Mouse (Mus musculus) embryonic stem cell, embryonic (primary cell): ENCODE measurements around the gene Kcnip1.

Experiments used
- CTCF ChIA-PET, 4 experiments: fragments of 300-600 bp in 2 of 4; fragments of 350-600 bp in 2 of 4; sonication (Branson Sonifier 250); formaldehyde crosslinking; loops; one replicate each; lab custom pipeline; 2022; ENCODE audit warnings: inconsistent platforms in 2 of 4; lab: Charles Lee
- POLR2A ChIA-PET, 4 experiments: fragments of 300-600 bp in 2 of 4; fragments of 350-600 bp in 2 of 4; sonication (Branson Sonifier 250); formaldehyde crosslinking; loops; one replicate each; lab custom pipeline; 2022; ENCODE audit warnings: antibody characterized with exemption in 4 of 4, inconsistent platforms in 1 of 4; lab: Charles Lee

Gene Kcnip1

GRCm38 (mm10) chr11:34001938-34002592 lies 9.1 kb upstream of the Kcnip1 start:
- ChIA-PET POLR2A (interaction anchor here in 1 of 4 experiments (0.9 kb wide), 1 partner anchor 9 kb away, joined by 3 read pairs; the partner anchor contains the start of gene Kcnip1), CTCF (interaction anchor here (0.5 to 1.7 kb wide), 22 partner anchors 10 to 1952 kb away, joined by 3 to 16 read pairs (median 3); partner anchors contain the start of gene Kcnip1 (in 1 of the 4))

DNA sequence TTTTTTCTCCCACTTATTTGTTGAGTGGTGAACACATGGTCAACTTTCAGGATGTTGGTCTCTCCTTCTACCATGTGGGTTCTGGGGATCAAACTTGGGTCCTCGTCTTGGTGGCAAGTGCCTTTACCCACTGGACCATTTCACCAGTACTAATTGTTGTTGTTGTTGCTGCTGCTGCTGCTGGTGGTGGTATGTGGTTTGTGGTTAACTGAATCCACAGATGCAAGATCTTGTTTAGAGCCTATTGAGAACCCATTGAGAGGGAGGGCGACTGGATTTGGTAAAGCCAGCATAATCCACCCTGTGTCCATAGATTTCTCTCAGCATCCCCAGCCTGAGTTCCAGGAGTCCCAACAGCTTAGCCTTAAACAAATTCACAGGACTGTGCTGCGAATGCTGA lies 7.5 kb upstream of the Kcnip1 start:
- ChIA-PET POLR2A (no interaction called here), CTCF (interaction anchor here in 1 of 4 experiments (1.0 to 1.2 kb wide), 2 partner anchors 9 to 256 kb away, joined by 3 to 4 read pairs; no protein-coding TSS in a partner anchor)

DNA sequence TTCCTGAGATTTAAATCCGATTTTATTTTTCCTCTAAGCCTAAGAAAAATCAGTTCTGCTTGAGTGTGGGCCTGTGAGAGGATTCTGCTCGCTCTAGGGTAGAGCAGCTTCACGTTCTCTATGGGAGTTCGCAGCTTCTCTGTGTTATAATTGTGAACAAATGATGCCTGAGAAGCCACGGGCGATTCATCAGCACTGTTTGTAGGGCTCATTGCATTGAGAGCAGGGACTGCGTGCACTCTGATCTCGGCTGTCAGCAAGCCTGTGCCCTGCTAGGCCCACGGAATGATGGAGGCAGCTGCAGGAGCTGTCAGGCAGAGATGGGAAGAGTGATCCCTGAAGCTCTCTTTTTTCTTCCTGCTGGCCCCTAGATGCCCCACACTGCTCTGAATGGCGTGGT lies 5.3 kb upstream of the Kcnip1 start:
- CTCF ChIA-PET: interaction anchor here in 1 of 4 experiments (0.6 kb wide), 1 partner anchor 10 kb away, joined by 3 read pairs; no protein-coding TSS in a partner anchor
- POLR2A ChIA-PET: no interaction called here

DNA sequence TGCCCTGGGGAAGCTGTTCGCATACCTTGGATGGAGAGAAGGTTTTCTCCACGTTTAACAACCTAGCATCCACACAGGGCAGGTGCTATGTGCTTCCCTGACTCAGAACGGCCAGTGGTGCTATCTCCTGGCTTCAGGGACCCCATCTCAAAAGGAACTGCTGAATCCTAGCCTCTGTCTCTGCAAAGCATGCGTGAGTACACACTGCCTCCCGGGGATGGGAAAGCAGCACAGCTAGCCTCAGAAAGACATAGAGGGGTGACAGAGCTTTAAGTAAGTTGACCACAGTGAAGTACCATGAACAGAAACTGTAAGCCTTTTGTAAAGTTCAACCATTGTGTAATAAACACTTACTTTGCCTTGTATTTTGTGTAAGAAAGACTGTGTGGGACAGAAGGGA lies 544 bp upstream of the Kcnip1 start:
- POLR2A ChIA-PET: interaction anchor here in 2 of 4 experiments (0.8 to 1.1 kb wide), 2 partner anchors 8 to 48 kb away, joined by 3 read pairs; no protein-coding TSS in a partner anchor
- CTCF ChIA-PET: interaction anchor here in 2 of 4 experiments (0.5 to 1.5 kb wide), 4 partner anchors 15 to 130 kb away, joined by 3 to 4 read pairs (median 4); no protein-coding TSS in a partner anchor

- ChIA-PET POLR2A (no interaction called here), CTCF (interaction anchor here in 3 of 4 experiments (0.6 to 1.3 kb wide), 4 partner anchors 19 to 982 kb away, joined by 3 to 4 read pairs (median 3); no protein-coding TSS in a partner anchor)
Measured at GRCm38 (mm10) chr11:33990002-33990401, 3.0 kb downstream of the Kcnip1 start.

DNA sequence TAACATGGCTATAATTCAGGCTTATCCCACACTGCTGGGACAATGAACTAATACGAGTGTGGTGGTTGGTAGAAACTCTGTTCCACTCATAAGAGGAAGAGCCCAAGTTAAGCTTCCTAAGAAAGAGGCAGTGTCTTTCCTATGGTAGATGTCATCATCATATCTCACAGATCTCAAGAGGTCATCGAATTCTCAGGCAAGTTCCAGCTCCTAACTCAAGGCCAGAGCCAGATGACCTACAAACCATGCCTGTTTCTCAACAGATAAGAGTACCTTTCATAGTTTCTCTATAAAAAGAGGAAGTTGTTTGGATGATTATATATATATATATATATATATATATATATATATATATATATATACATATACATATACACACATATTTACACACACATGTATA lies 6.4 kb downstream of the Kcnip1 start:
- ChIA-PET CTCF (no interaction called here), POLR2A (no interaction called here)

DNA sequence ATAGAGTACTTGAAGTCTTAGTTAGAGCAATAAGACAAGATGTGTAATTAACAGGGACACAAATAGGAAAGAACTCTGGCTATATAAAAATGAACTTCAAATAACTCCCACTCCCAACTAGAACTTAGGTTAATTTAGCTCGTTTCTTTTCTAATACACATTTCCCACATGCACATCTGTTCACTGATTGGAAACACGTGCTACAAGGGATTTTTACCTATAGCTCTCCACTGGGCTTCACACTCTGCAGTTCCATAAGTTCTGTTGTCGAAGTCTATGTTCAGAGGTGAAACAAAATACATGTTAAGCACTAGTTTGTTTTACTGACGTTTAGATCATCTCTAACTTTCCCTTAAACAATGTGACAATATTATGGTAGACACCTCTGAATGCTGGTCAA lies 12.8 kb downstream of the Kcnip1 start:
- POLR2A ChIA-PET: no interaction called here

GRCm38 (mm10) chr11:33975121-33975520 lies 17.8 kb downstream of the Kcnip1 start:
- POLR2A ChIA-PET: no interaction called here
- CTCF ChIA-PET: interaction anchor here in 1 of 4 experiments (1.5 kb wide), 1 partner anchor 31 kb away, joined by 3 read pairs; no protein-coding TSS in a partner anchor

More for the DNA sequence above, 12.8 kb downstream of the Kcnip1 start:
- CTCF ChIA-PET: no interaction called here

DNA sequence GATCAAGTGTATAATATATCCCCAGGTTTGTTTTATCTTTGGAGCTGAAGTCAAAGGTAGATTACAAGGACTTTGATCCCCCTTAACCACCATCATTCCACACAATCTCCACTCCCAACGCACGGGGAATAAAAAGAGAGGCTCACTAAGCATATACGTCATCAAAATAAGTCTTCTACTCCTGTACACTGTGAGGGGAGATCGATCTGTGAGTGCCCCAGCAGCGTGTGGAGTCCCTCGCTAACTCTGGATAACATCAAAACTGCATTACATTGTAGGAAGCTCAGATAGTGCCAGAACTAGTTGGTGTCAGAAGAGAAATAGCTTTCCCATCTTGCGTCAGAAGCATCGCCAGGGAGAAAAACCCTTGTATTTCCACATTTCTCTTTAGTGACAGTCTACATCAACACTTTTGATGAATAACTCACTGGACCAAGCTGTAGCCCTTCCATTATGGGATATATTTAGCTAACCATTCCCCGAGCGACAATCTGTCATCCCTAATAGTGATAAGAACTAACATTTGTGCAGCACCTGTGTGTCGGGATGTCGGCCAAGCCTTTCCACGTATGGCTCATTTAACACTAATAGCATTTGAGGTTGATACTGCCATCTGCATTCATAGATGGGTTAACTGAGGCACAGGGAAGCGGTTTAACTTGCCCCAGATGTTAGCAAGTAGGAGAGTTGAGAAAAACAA lies 18.5 kb downstream of the Kcnip1 start:
- CTCF ChIA-PET: interaction anchor here in 1 of 4 experiments (1.5 kb wide), 1 partner anchor 30 kb away, joined by 3 read pairs; no protein-coding TSS in a partner anchor

GRCm38 (mm10) chr11:33972114-33972513 lies 20.8 kb downstream of the Kcnip1 start:
- ChIA-PET POLR2A (no interaction called here), CTCF (no interaction called here)

More for the DNA sequence above, 18.5 kb downstream of the Kcnip1 start:
- POLR2A ChIA-PET: no interaction called here

- ChIA-PET CTCF (interaction anchor here in 2 of 4 experiments (0.6 to 0.7 kb wide), 2 partner anchors 10 to 180 kb away, joined by 3 to 9 read pairs; no protein-coding TSS in a partner anchor), POLR2A (no interaction called here)
Measured at GRCm38 (mm10) chr11:33969199-33969598, 23.8 kb downstream of the Kcnip1 start.

DNA sequence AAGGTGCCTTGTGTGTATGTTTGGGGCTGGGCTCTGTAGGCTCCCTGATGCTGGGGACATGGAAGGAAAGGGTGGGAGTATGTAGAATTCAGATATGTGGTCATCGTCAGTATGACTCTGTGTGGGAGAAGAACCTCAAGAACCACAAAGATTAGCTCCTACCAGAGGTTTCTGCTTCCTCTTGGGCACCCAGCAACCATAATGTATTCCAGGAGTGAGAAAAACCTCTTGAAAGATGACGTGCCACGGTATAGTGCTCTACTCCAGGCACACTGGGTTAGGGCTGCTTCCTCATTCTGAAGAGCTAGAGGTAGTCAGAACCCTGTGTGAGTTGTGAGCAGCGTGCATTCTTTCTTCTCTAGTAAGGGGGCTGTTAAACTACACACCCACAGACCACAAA lies 25.2 kb downstream of the Kcnip1 start:
- CTCF ChIA-PET: no interaction called here
- POLR2A ChIA-PET: interaction anchor here in 1 of 4 experiments (0.6 kb wide), 1 partner anchor 804 kb away, joined by 6 read pairs; no protein-coding TSS in a partner anchor

DNA sequence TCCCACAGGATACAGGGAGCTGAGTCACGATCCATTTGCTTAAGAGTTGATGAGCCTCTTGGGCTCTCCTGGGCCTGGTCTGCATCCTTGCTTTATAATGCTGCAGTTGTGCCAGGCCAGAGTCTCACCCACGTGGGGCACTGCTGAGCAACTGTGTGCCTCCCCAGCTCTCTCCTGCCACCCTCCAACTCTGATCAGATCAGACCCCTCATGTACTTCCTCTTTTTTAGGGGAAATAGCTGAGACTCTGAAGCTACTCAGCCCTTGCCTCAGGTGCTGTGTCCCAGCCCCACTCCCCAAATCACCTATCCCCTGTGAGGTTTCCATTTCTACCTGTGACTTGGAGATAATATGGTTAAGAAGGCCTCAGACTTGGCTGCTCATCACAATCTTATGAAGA lies 27.6 kb downstream of the Kcnip1 start:
- POLR2A ChIA-PET: no interaction called here
- CTCF ChIA-PET: interaction anchor here in 1 of 4 experiments (0.6 kb wide), 1 partner anchor 34 kb away, joined by 3 read pairs; no protein-coding TSS in a partner anchor

GRCm38 (mm10) chr11:33962688-33963407 lies 30.1 kb downstream of the Kcnip1 start, which contains the start of gene Kcnmb1:
Gene Kcnmb1 (plus strand): TSS chr11:33963013.
- ChIA-PET POLR2A (interaction anchor here in 1 of 4 experiments (0.6 kb wide), 2 partner anchors 35 to 174 kb away, joined by 4 read pairs; no protein-coding TSS in a partner anchor), CTCF (interaction anchor here in 2 of 4 experiments (0.7 to 0.8 kb wide), 3 partner anchors 19 to 39 kb away, joined by 3 to 4 read pairs (median 3); no protein-coding TSS in a partner anchor)

DNA sequence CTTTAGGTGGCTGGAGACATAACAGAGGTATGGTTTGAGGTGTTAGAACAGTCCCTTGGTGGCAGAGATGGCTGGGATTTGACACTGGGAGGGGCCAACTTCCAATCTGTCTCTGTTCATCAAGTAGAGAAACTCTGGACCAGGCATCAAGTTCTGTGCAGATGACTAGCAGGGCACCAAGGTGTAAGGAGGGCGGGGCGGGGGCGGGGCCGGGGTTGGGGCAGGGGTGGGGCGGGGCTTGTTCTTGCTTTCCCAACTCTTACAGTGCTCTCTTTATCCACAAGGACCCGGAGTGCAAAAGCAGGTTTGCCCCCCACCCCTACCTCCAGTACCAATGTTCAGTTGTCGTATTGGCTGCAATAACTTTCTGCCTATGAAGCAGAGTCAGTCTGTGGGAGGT lies 30.8 kb downstream of the Kcnip1 start:
- CTCF ChIA-PET: no interaction called here
- POLR2A ChIA-PET: no interaction called here

DNA sequence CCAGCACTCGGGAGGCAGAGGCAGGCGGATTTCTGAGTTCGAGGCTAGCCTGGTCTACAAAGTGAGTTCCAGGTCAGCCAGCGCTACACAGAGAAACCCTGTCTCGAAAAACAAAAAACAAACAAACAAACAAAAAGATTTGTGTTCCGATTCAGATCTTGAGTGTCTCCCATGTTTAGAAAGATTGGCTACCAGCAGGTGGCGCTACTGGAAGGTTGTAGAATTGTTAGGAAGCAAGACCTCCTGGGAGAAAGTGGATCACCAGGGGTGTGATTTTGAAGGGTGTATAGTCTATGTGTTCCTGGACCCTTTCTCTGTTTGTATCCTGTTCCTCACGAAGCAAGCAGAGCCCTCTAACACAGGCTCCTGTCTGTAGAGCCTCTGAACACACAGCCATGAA lies 34.2 kb downstream of the Kcnip1 start:
- ChIA-PET POLR2A (interaction anchor here in 1 of 4 experiments (0.6 kb wide), 1 partner anchor 44 kb away, joined by 4 read pairs; no protein-coding TSS in a partner anchor), CTCF (interaction anchor here in 2 of 4 experiments (0.7 to 1.6 kb wide), 5 partner anchors 8 to 228 kb away, joined by 3 to 6 read pairs (median 4); no protein-coding TSS in a partner anchor)

- ChIA-PET CTCF (interaction anchor here in 1 of 4 experiments (0.6 to 1.7 kb wide), 2 partner anchors 14 to 45 kb away, joined by 4 to 6 read pairs; no protein-coding TSS in a partner anchor), POLR2A (no interaction called here)
Measured at GRCm38 (mm10) chr11:33957595-33957994, 35.4 kb downstream of the Kcnip1 start.

DNA sequence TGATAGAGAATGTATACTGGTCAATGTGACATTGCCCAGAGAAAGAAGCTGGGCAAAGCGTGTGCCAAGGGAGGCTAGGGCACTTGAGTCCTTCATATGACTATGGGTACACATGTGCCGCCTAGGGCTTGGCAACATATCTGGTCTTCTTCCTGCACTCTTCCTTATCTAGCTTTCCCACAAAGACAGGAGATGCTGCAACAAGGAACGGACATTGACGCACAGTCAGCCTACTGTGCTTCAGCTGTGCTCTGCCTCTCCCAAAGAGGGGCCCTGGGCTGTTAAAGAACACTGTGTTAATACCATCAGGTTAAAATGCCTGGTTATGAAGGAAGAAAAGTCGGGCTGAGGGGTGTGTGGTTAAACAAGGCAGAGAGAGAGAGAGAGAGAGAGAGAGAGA lies 36.3 kb downstream of the Kcnip1 start:
- CTCF ChIA-PET: interaction anchor here in 1 of 4 experiments (0.6 to 1.7 kb wide), 2 partner anchors 13 to 22 kb away, joined by 4 to 6 read pairs; no protein-coding TSS in a partner anchor
- POLR2A ChIA-PET: interaction anchor here in 1 of 4 experiments (0.7 to 1.0 kb wide), 2 partner anchors 10 to 80 kb away, joined by 3 read pairs; no protein-coding TSS in a partner anchor
